Mouse (Mus musculus) MEL (cell line): ENCODE data around the gene Abcc8. TPM values are rescaled to one million over a fixed set of nuclear protein-coding genes. Genes with fewer than 3 reads are reported as not detected.

Source experiments
- DNase-seq: peaks from one replicate; pipeline ENCODE4 v3.0.0; 2011; ENCODE audit warnings: low read depth, low spot score
- H3K27ac ChIP-seq: 2 replicates; pipeline ENCODE4 v1.5.1; 2012; ENCODE audit warnings: low read depth, mild to moderate bottlenecking, control low read depth, low read length, moderate library complexity; ENCODE audit not compliant: control insufficient read depth
- H3K27me3 ChIP-seq, 2 experiments: fragments of 150-350 bp in 1 of 2; sonication (generic) in 1 of 2; 2 replicates each; pipeline ENCODE4 v1.6.1; 2012; ENCODE audit warnings: low read length in 2 of 2, mild to moderate bottlenecking in 2 of 2, improper control_type of control experiment in 1 of 2, moderate library complexity in 1 of 2; ENCODE audit not compliant: insufficient read depth in 2 of 2, control insufficient read depth in 1 of 2
- H3K36me3 ChIP-seq, 2 experiments: 2 replicates each; pipeline ENCODE4 v1.6.1; 2012 to 2014; ENCODE audit warnings: low read length in 2 of 2, improper control_type of control experiment in 1 of 2, inconsistent platforms in 1 of 2, mild to moderate bottlenecking in 1 of 2; ENCODE audit not compliant: insufficient read depth in 2 of 2, control insufficient read depth in 1 of 2
- H3K4me1 ChIP-seq, 2 experiments: fragments of 150-350 bp in 1 of 2; sonication (generic) in 1 of 2; 2 replicates each; pipeline ENCODE4 v1.6.1; 2012; ENCODE audit warnings: low read length in 2 of 2, improper control_type of control experiment in 1 of 2, mild to moderate bottlenecking in 1 of 2; ENCODE audit not compliant: insufficient read depth in 2 of 2, control insufficient read depth in 1 of 2
- H3K4me3 ChIP-seq, 2 experiments: fragments of 150-350 bp in 1 of 2; sonication (generic) in 1 of 2; 2 replicates each; pipeline ENCODE4 v1.5.1; 2012; ENCODE audit warnings: low read depth in 2 of 2, low read length in 2 of 2, mild to moderate bottlenecking in 2 of 2, moderate library complexity in 2 of 2, control low read depth in 1 of 2, improper control_type of control experiment in 1 of 2; ENCODE audit not compliant: control insufficient read depth in 1 of 2, insufficient read depth in 1 of 2
- H3K79me2 ChIP-seq: 2 replicates; pipeline ENCODE4 v1.6.1; 2012; ENCODE audit warnings: mild to moderate bottlenecking, low read length, moderate library complexity; ENCODE audit not compliant: control insufficient read depth, poor library complexity, insufficient read depth
- H3K9ac ChIP-seq: 2 replicates; pipeline ENCODE4 v1.6.1; 2012; ENCODE audit warnings: low read depth, mild to moderate bottlenecking, control low read depth, low read length, moderate library complexity; ENCODE audit not compliant: control insufficient read depth, poor library complexity, severe bottlenecking
- H3K9me3 ChIP-seq: fragments of 150-350 bp; sonication (generic); replicated peaks from 2 replicates; pipeline ENCODE4 v1.6.1; 2012; ENCODE audit warnings: mild to moderate bottlenecking, low read length, improper control_type of control experiment, moderate library complexity; ENCODE audit not compliant: insufficient read depth
- CHD2 ChIP-seq: IDR thresholded peaks from 2 replicates; pipeline ENCODE4 v1.6.1; 2011; ENCODE audit warnings: low read length, improper control_type of control experiment
- CTCF ChIP-seq, 3 experiments: IDR thresholded peaks in 2 of 3; conservative IDR thresholded peaks in 1 of 3; 2 replicates each; pipeline ENCODE4 v1.5.1; 2011 to 2012; ENCODE audit warnings: low read length in 3 of 3, low read depth in 2 of 3, mild to moderate bottlenecking in 2 of 3, improper control_type of control experiment in 1 of 3, inconsistent platforms in 1 of 3, mixed read lengths in 1 of 3, moderate library complexity in 1 of 3; ENCODE audit not compliant: control insufficient read depth in 1 of 3, insufficient read depth in 1 of 3, poor library complexity in 1 of 3, severe bottlenecking in 1 of 3
- E2F4 ChIP-seq: IDR thresholded peaks from 2 replicates; pipeline ENCODE4 v1.6.1; 2011; ENCODE audit warnings: low read depth, low read length, improper control_type of control experiment, borderline replicate concordance
- ELF1 ChIP-seq: IDR thresholded peaks from 2 replicates; pipeline ENCODE4 v1.6.1; 2014; ENCODE audit warnings: low read depth, mild to moderate bottlenecking, inconsistent platforms, low read length, improper control_type of control experiment, moderate library complexity
- EP300 ChIP-seq, 2 experiments: IDR thresholded peaks; 2 replicates each; pipeline ENCODE4 v1.6.1; 2011; ENCODE audit warnings: improper control_type of control experiment in 2 of 2, low read length in 2 of 2, low read depth in 1 of 2, mild to moderate bottlenecking in 1 of 2
- GATA1 ChIP-seq: IDR thresholded peaks from 2 replicates; pipeline ENCODE4 v1.6.1; 2011; ENCODE audit warnings: low read depth, low read length, improper control_type of control experiment
- HCFC1 ChIP-seq: IDR thresholded peaks from 2 replicates; pipeline ENCODE4 v1.6.1; 2012; ENCODE audit warnings: low read depth, mild to moderate bottlenecking, inconsistent platforms, low read length, improper control_type of control experiment, moderate library complexity
- JUND ChIP-seq: IDR thresholded peaks from 2 replicates; pipeline ENCODE4 v1.6.1; 2011; ENCODE audit warnings: low read depth, mild to moderate bottlenecking, improper control_type of control experiment, low read length
- KAT2A ChIP-seq: conservative IDR thresholded peaks from 2 replicates; pipeline ENCODE4 v1.6.1; 2012; ENCODE audit warnings: low read depth, low read length, improper control_type of control experiment, inconsistent platforms
- MAFK ChIP-seq: IDR thresholded peaks from 2 replicates; pipeline ENCODE4 v1.6.1; 2011; ENCODE audit warnings: low read depth, mild to moderate bottlenecking, low read length, improper control_type of control experiment, borderline replicate concordance
- MAX ChIP-seq: IDR thresholded peaks from 2 replicates; pipeline ENCODE4 v1.6.1; 2011; ENCODE audit warnings: low read length, improper control_type of control experiment
- MEF2A ChIP-seq: IDR thresholded peaks from 2 replicates; pipeline ENCODE4 v1.6.1; 2014; ENCODE audit warnings: low read depth, mild to moderate bottlenecking, inconsistent platforms, low read length, improper control_type of control experiment; ENCODE audit not compliant: poor library complexity, insufficient replicate concordance, severe bottlenecking; ENCODE audit errors: extremely low read depth
- MYB ChIP-seq: IDR thresholded peaks from 2 replicates; pipeline ENCODE4 v1.6.1; 2011; ENCODE audit warnings: mild to moderate bottlenecking, low read depth, low read length, improper control_type of control experiment
- MYC ChIP-seq: IDR thresholded peaks from 2 replicates; pipeline ENCODE4 v1.6.1; 2011; ENCODE audit warnings: low read depth, mild to moderate bottlenecking, low read length, improper control_type of control experiment, moderate library complexity
- NELFE ChIP-seq: IDR thresholded peaks from 2 replicates; pipeline ENCODE4 v1.6.1; 2011; ENCODE audit warnings: low read depth, low read length, improper control_type of control experiment
- NRF1 ChIP-seq: IDR thresholded peaks from 2 replicates; pipeline ENCODE4 v1.6.1; 2014; ENCODE audit warnings: low read depth, mild to moderate bottlenecking, inconsistent platforms, low read length, improper control_type of control experiment, moderate library complexity; ENCODE audit not compliant: poor library complexity, insufficient read depth, severe bottlenecking
- POLR2A ChIP-seq, 2 experiments: IDR thresholded peaks; 2 replicates each; pipeline ENCODE4 v1.6.1; 2011 to 2012; ENCODE audit warnings: low read length in 2 of 2, mild to moderate bottlenecking in 2 of 2, control low read depth in 1 of 2, improper control_type of control experiment in 1 of 2, low read depth in 1 of 2, moderate library complexity in 1 of 2; ENCODE audit not compliant: control insufficient read depth in 1 of 2, insufficient read depth in 1 of 2, poor library complexity in 1 of 2
- RAD21 ChIP-seq: IDR thresholded peaks from 2 replicates; pipeline ENCODE4 v1.6.1; 2011; ENCODE audit warnings: mild to moderate bottlenecking, low read depth, low read length, improper control_type of control experiment
- SIN3A ChIP-seq: IDR thresholded peaks from 2 replicates; pipeline ENCODE4 v1.6.1; 2012; ENCODE audit warnings: low read length, improper control_type of control experiment, inconsistent platforms
- TAL1 ChIP-seq: IDR thresholded peaks from 2 replicates; pipeline ENCODE4 v1.6.1; 2012; ENCODE audit warnings: mild to moderate bottlenecking, inconsistent platforms, low read length, moderate library complexity, mixed read lengths
- TCF12 ChIP-seq: IDR thresholded peaks from 2 replicates; pipeline ENCODE4 v1.6.1; 2014; ENCODE audit warnings: low read depth, mild to moderate bottlenecking, inconsistent platforms, low read length, improper control_type of control experiment, moderate library complexity
- UBTF ChIP-seq: IDR thresholded peaks from 2 replicates; pipeline ENCODE4 v1.6.1; 2012; ENCODE audit warnings: low read depth, mild to moderate bottlenecking, inconsistent platforms, low read length, improper control_type of control experiment, moderate library complexity, borderline replicate concordance; ENCODE audit not compliant: insufficient read depth
- ZC3H11A ChIP-seq: IDR thresholded peaks from 2 replicates; pipeline ENCODE4 v1.6.1; 2012; ENCODE audit warnings: low read depth, mild to moderate bottlenecking, inconsistent platforms, low read length, improper control_type of control experiment
- ZKSCAN1 ChIP-seq: IDR thresholded peaks from 2 replicates; pipeline ENCODE4 v1.6.1; 2012; ENCODE audit warnings: low read depth, mild to moderate bottlenecking, inconsistent platforms, low read length, improper control_type of control experiment, moderate library complexity
- ZNF384 ChIP-seq: IDR thresholded peaks from 2 replicates; pipeline ENCODE4 v1.6.1; 2012; ENCODE audit warnings: low read depth, mild to moderate bottlenecking, inconsistent platforms, low read length, improper control_type of control experiment
- polyA plus RNA-seq, 2 experiments: library from polyadenylated mRNA; stranded (reverse) in 1 of 2; unstranded in 1 of 2; fragments of >175 nt in 1 of 2; fragments of >200 nt in 1 of 2; gene quantifications; 2 replicates each; pipeline versions ENCODE4 v1.2.1 to v1.2.4; 2012; ENCODE audit warnings: low replicate concordance in 2 of 2, low read depth in 1 of 2; ENCODE audit not compliant: insufficient read length in 2 of 2, insufficient read depth in 1 of 2, missing spikeins in 1 of 2
- total RNA-seq: library from RNA; depleted of rRNA; stranded (reverse); fragments of 300-350 nt; gene quantifications from 2 replicates; pipeline ENCODE4 v1.2.3, GENCODE M21; 2012

Gene Abcc8
- total and polyA plus RNA-seq, 3 experiments, result not detected

GRCm38 (mm10) chr7:46096136-46096535 is 83.7 kb downstream of the Abcc8 start (continued):
- TF ChIP-seq KAT2A, result no peak
- TF ChIP-seq TAL1, result peak; percentile 30; the same call in 1 of the 2 replicates
- no peak for TF ChIP-seq E2F4
- TF ChIP-seq CHD2, result no peak
- TF ChIP-seq CTCF (IDR thresholded peaks at IDR 0.05 in 2 of 3, conservative IDR thresholded peaks at IDR 0.05 in 1 of 3; ENCODE audit: control insufficient read depth in 1 of 3, insufficient read depth in 1 of 3, low read depth in 2 of 3, low read length in 3 of 3, poor library complexity in 1 of 3, severe bottlenecking in 1 of 3), result peak; percentile 84 to 93 (median 85)
- TF ChIP-seq ELF1, result no peak
- no peak for TF ChIP-seq JUND
- no peak for TF ChIP-seq MAFK
- TF ChIP-seq POLR2A (IDR thresholded peaks at IDR 0.05; ENCODE audit: control insufficient read depth in 1 of 2, insufficient read depth in 1 of 2, low read depth in 1 of 2, low read length in 2 of 2, poor library complexity in 1 of 2), result no peak
- no peak for TF ChIP-seq ZKSCAN1

- H3K9ac ChIP-seq, result no peak overlapping the region
- H3K36me3 ChIP-seq, result no peaks in the 10 kb centered on the region
- H3K79me2 ChIP-seq, result no peaks in the 10 kb centered on the region
- H3K27me3 ChIP-seq, result no peaks in the 10 kb centered on the region
- no peak overlapping the region for H3K27ac ChIP-seq
- TF ChIP-seq TCF12 (no peak), UBTF (no peak), ZKSCAN1 (no peak), MEF2A (no peak), RAD21 (no peak), ELF1 (no peak), MYB (no peak), E2F4 (no peak), JUND (no peak), MYC (no peak), SIN3A (no peak), POLR2A (IDR thresholded peaks at IDR 0.05; ENCODE audit: control insufficient read depth in 1 of 2, insufficient read depth in 1 of 2, low read depth in 1 of 2, low read length in 2 of 2, poor library complexity in 1 of 2) (no peak)
- DNase-seq, result no peak
- H3K4me1 ChIP-seq, result no peaks in the 10 kb centered on the region
- no peaks in the 10 kb centered on the region for H3K9me3 ChIP-seq
- no peak overlapping the region for H3K4me3 ChIP-seq
Observed at GRCm38 (mm10) chr7:46092803-46093202, 87.0 kb downstream of the Abcc8 start.

GRCm38 (mm10) chr7:46088241-46088640 is 91.6 kb downstream of the Abcc8 start:
- H3K27me3 ChIP-seq, result no peaks in the 10 kb centered on the region
- DNase-seq, result no peak
- no peaks in the 10 kb centered on the region; a peak in 1 of 4 replicates for H3K36me3 ChIP-seq
- no peak overlapping the region for H3K27ac ChIP-seq
- no peaks in the 10 kb centered on the region for H3K4me1 ChIP-seq
- H3K4me3 ChIP-seq, result no peak overlapping the region
- H3K9me3 ChIP-seq, result no peaks in the 10 kb centered on the region
- no peaks in the 10 kb centered on the region for H3K79me2 ChIP-seq
- no peak for TF ChIP-seq NELFE
- TF ChIP-seq TAL1, result no peak
- no peak for TF ChIP-seq EP300 (IDR thresholded peaks at IDR 0.05; ENCODE audit: low read depth in 1 of 2, low read length in 2 of 2)
- no peak for TF ChIP-seq HCFC1
- TF ChIP-seq MEF2A, result no peak
- TF ChIP-seq KAT2A, result no peak
- TF ChIP-seq ZC3H11A, result no peak
- no peak for TF ChIP-seq ZNF384
- no peak for TF ChIP-seq UBTF
- TF ChIP-seq MAX, result no peak
- TF ChIP-seq MAFK, result no peak
- TF ChIP-seq GATA1, result no peak
- TF ChIP-seq NRF1, result no peak
- TF ChIP-seq E2F4, result no peak
- no peak overlapping the region for H3K9ac ChIP-seq
